Mouse (Mus musculus) CH12.LX (cell line): Measurements from ENCODE around the gene Mdc1.

Experiments used
- CTCF ChIP-seq, 2 experiments: IDR thresholded peaks in 1 of 2; conservative IDR thresholded peaks in 1 of 2; 2 replicates each; pipeline ENCODE4 v1.5.1; 2011 to 2012; ENCODE audit warnings: low read depth in 2 of 2, low read length in 2 of 2, improper control_type of control experiment in 1 of 2, inconsistent platforms in 1 of 2, mild to moderate bottlenecking in 1 of 2, moderate library complexity in 1 of 2
- ELF1 ChIP-seq: IDR thresholded peaks from 2 replicates; pipeline ENCODE4 v1.6.1; 2014; ENCODE audit warnings: low read depth, mild to moderate bottlenecking, inconsistent platforms, low read length, improper control_type of control experiment
- EP300 ChIP-seq: IDR thresholded peaks from 2 replicates; pipeline ENCODE4 v1.6.1; 2011; ENCODE audit warnings: low read length, improper control_type of control experiment
- GABPA ChIP-seq: IDR thresholded peaks from 2 replicates; pipeline ENCODE4 v1.6.1; 2012; ENCODE audit warnings: low read depth, low read length, improper control_type of control experiment, inconsistent platforms; ENCODE audit not compliant: insufficient replicate concordance
- MAFK ChIP-seq: IDR thresholded peaks from 2 replicates; pipeline ENCODE4 v1.6.1; 2011; ENCODE audit warnings: low read length, improper control_type of control experiment; ENCODE audit not compliant: insufficient replicate concordance
- POLR2A ChIP-seq: IDR thresholded peaks from 2 replicates; pipeline ENCODE4 v1.6.1; 2011; ENCODE audit warnings: low read depth, mild to moderate bottlenecking, improper control_type of control experiment, low read length
- RAD21 ChIP-seq: IDR thresholded peaks from 2 replicates; pipeline ENCODE4 v1.6.1; 2011; ENCODE audit warnings: low read depth, mild to moderate bottlenecking, low read length, improper control_type of control experiment, moderate library complexity
- USF1 ChIP-seq: IDR thresholded peaks from 2 replicates; pipeline ENCODE4 v1.6.1; 2014; ENCODE audit warnings: low read depth, mild to moderate bottlenecking, inconsistent platforms, low read length, improper control_type of control experiment
- ZNF384 ChIP-seq: IDR thresholded peaks from 2 replicates; pipeline ENCODE4 v1.6.1; 2012; ENCODE audit warnings: low read depth, low read length, improper control_type of control experiment, inconsistent platforms

GRCm38 (mm10) chr17:35822964-35823937 lies 18.1 kb upstream of the Mdc1 start, which contains the start of gene Flot1:
- TF ChIP-seq CTCF (conservative IDR thresholded peaks at IDR 0.05 in 1 of 2, IDR thresholded peaks at IDR 0.05 in 1 of 2; ENCODE audit: low read depth in 2 of 2, low read length in 2 of 2) (no peak), MAFK (0 out of 2 replicates have a peak, but pooled peaks have one; percentile 56), ZNF384 (no peak), USF1 (no peak), GABPA (no peak), POLR2A (peak; percentile 55), ELF1 (peak; percentile 61), EP300 (no peak), RAD21 (no peak)
